Mouse (Mus musculus): Measurements from ENCODE around the gene Ndufaf8. TPM values are rescaled to one million over a fixed set of nuclear protein-coding genes. Genes with fewer than 3 reads are reported as not detected.

The Ndufaf8 gene
- polyA plus RNA-seq, 1 experiment from 2014 or later: 63.4 TPM

GRCm38 (mm10) chr11:120120642-120121420 lies 22.1 kb downstream of the Ndufaf8 start:
- Histone ChIP-seq H3K36me3 (replicated peaks; ENCODE audit: insufficient read depth, low read length) (peaks cover 70% of the 10 kb centered on the region), H3K27ac (ENCODE audit: low read depth) (no peak overlapping the region), H3K9me3 (ENCODE audit: low read length) (no peaks in the 10 kb centered on the region), H3K27me3 (ENCODE audit: insufficient read depth, low read length) (no peaks in the 10 kb centered on the region), H3K4me3 (ENCODE audit: low read depth, low read length) (no peak overlapping the region), H3K4me1 (ENCODE audit: insufficient read depth) (no peaks in the 10 kb centered on the region), H3K9ac (replicated peaks) (no peak overlapping the region), H3K4me2 (ENCODE audit: low read depth, low read length) (no peak overlapping the region)
- TF ChIP-seq CTCF (IDR thresholded peaks at IDR 0.05; ENCODE audit: low read depth) (peak; percentile 71), EP300 (IDR thresholded peaks at IDR 0.05; ENCODE audit: low read depth) (no peak)
- peak; percentile 67 for DNase-seq
- WGBS (ENCODE audit: insufficient replicate concordance): 83% methylated on average over 17 of the region's 17 CpGs
- ATAC-seq: no peak

- no peak overlapping the region for H3K9ac ChIP-seq (replicated peaks)
- H3K4me3 ChIP-seq (ENCODE audit: low read depth, low read length): no peak overlapping the region
- no peaks in the 10 kb centered on the region for H3K9me3 ChIP-seq (ENCODE audit: low read length)
- no peak for TF ChIP-seq EP300 (IDR thresholded peaks at IDR 0.05; ENCODE audit: low read depth)
- TF ChIP-seq CTCF (IDR thresholded peaks at IDR 0.05; ENCODE audit: low read depth): no peak
- ATAC-seq (no peak), DNase-seq (no peak)
- WGBS (ENCODE audit: insufficient replicate concordance): 90% methylated on average over 12 of the region's 12 CpGs
- no peak overlapping the region for H3K27ac ChIP-seq (ENCODE audit: low read depth)
- no peak overlapping the region for H3K4me2 ChIP-seq (ENCODE audit: low read depth, low read length)
- H3K27me3 ChIP-seq (ENCODE audit: insufficient read depth, low read length): no peaks in the 10 kb centered on the region
- H3K4me1 ChIP-seq (ENCODE audit: insufficient read depth): no peaks in the 10 kb centered on the region
- H3K36me3 ChIP-seq (replicated peaks; ENCODE audit: insufficient read depth, low read length): peaks cover 65% of the 10 kb centered on the region
These were observed 23.4 kb downstream of the Ndufaf8 start for GRCm38 (mm10) chr11:120122126-120122525.

DNA sequence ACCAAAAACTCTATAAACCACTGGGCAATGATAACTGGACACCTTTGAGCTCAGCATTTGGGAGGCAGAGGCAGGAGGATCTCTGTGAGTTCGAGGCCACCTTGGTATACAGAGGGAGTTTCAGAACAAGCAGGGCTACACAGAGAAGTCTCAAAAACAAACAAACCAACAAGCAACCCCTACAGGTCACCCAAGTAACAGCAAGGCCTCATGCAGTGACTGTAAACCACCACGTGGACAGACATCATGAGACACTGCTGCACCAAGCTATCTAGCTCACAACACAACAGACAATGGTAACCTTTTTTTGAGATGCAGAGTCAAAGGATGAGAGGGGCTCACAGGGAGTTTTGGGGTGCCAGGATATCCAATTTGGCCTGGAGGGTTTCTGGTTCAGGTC lies 28.1 kb downstream of the Ndufaf8 start:
- Histone ChIP-seq H3K27me3 (ENCODE audit: insufficient read depth, low read length) (no peaks in the 10 kb centered on the region), H3K4me3 (ENCODE audit: low read depth, low read length) (no peak overlapping the region), H3K36me3 (replicated peaks; ENCODE audit: insufficient read depth, low read length) (peaks cover 56% of the 10 kb centered on the region), H3K4me1 (ENCODE audit: insufficient read depth) (no peaks in the 10 kb centered on the region), H3K27ac (ENCODE audit: low read depth) (no peak overlapping the region), H3K9ac (replicated peaks) (no peak overlapping the region), H3K4me2 (ENCODE audit: low read depth, low read length) (no peak overlapping the region), H3K9me3 (ENCODE audit: low read length) (no peaks in the 10 kb centered on the region)
- TF ChIP-seq CTCF (IDR thresholded peaks at IDR 0.05; ENCODE audit: low read depth) (0 out of 2 replicates have a peak, but pooled peaks have one; percentile 11), EP300 (IDR thresholded peaks at IDR 0.05; ENCODE audit: low read depth) (no peak)
- DNase-seq (no peak), ATAC-seq (no peak)
- 77% methylated on average over 2 of the region's 2 CpGs for WGBS (ENCODE audit: insufficient replicate concordance)

DNA sequence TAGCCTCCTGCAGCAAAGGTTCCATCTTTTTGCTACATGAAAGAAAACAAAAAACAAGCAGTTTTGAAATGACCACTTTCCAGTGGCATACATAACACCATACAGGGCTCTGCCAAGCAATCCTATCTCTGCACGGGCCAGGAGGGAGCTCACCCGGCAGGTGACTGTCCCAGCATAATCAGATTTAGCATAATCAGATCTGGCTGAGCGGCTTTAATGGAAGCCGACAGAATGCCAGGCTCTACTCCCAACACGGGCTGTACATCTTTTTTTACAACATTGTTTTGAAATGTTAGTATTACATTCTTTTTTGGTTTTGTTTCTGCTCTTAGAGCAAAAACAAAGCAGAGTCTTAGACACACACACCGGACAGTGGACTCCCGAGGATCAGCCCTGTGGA lies 30.6 kb downstream of the Ndufaf8 start:
- WGBS (ENCODE audit: insufficient replicate concordance): 81% methylated on average over 7 of the region's 7 CpGs
- TF ChIP-seq CTCF (IDR thresholded peaks at IDR 0.05; ENCODE audit: low read depth) (no peak), EP300 (IDR thresholded peaks at IDR 0.05; ENCODE audit: low read depth) (no peak)
- Histone ChIP-seq H3K27ac (ENCODE audit: low read depth) (no peak overlapping the region), H3K9ac (replicated peaks) (no peak overlapping the region), H3K4me2 (ENCODE audit: low read depth, low read length) (no peak overlapping the region), H3K27me3 (ENCODE audit: insufficient read depth, low read length) (no peaks in the 10 kb centered on the region), H3K36me3 (replicated peaks; ENCODE audit: insufficient read depth, low read length) (peaks cover 56% of the 10 kb centered on the region), H3K4me1 (ENCODE audit: insufficient read depth) (no peaks in the 10 kb centered on the region), H3K4me3 (ENCODE audit: low read depth, low read length) (no peak overlapping the region), H3K9me3 (ENCODE audit: low read length) (no peaks in the 10 kb centered on the region)
- DNase-seq (no peak), ATAC-seq (no peak)

- DNase-seq: no peak
- H3K9me3 ChIP-seq (ENCODE audit: low read length): no peaks in the 10 kb centered on the region
- H3K36me3 ChIP-seq (replicated peaks; ENCODE audit: insufficient read depth, low read length): peaks cover 46% of the 10 kb centered on the region
- no peak overlapping the region for H3K4me3 ChIP-seq (ENCODE audit: low read depth, low read length)
- TF ChIP-seq CTCF (IDR thresholded peaks at IDR 0.05; ENCODE audit: low read depth) (no peak), EP300 (IDR thresholded peaks at IDR 0.05; ENCODE audit: low read depth) (no peak)
- H3K9ac ChIP-seq (replicated peaks): no peak overlapping the region
- no peaks in the 10 kb centered on the region for H3K27me3 ChIP-seq (ENCODE audit: insufficient read depth, low read length)
- ATAC-seq: no peak
- H3K27ac ChIP-seq (ENCODE audit: low read depth): no peak overlapping the region
- H3K4me2 ChIP-seq (ENCODE audit: low read depth, low read length): no peak overlapping the region
- 91% methylated on average over 5 of the region's 5 CpGs for WGBS (ENCODE audit: insufficient replicate concordance)
- H3K4me1 ChIP-seq (ENCODE audit: insufficient read depth): peaks cover 35% of the 10 kb centered on the region
These were observed 35.4 kb downstream of the Ndufaf8 start for GRCm38 (mm10) chr11:120134148-120134547.

DNA sequence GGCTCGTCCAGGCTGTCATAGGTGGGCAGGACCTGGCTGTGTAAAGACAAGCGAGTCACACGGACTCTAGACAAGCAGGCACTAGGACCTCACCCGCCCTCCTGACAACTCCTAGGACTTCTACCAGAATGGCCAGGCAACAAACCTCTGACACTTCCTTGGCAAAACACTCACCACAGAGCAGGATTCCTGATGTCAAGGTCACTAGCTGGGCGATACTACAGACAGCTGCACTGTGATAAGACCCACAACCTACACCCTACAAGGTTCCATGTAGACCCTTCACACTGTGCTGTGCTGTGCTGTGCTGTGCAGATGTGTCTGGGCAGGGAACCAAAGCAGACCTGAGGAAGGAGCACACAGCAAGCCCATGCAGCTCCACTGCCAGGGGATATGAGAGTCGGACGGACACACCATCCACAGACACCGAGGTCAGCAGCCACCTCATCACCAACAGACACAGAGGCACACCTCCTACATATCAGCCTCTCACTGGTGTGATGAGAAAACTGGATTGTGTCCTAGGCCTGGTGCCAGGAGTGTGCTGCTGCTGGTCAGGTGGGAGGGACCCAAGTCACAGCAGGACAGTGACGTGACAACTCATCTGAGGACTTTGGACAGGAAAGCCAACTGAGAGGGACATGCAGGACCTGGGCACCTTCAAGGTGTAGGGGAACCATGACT lies 36.3 kb downstream of the Ndufaf8 start:
- TF ChIP-seq CTCF (IDR thresholded peaks at IDR 0.05; ENCODE audit: low read depth) (no peak), EP300 (IDR thresholded peaks at IDR 0.05; ENCODE audit: low read depth) (no peak)
- no peak overlapping the region for H3K9ac ChIP-seq (replicated peaks)

More for the DNA sequence above, 36.3 kb downstream of the Ndufaf8 start:
- Histone ChIP-seq H3K4me1 (ENCODE audit: insufficient read depth) (peaks cover 35% of the 10 kb centered on the region), H3K27me3 (ENCODE audit: insufficient read depth, low read length) (no peaks in the 10 kb centered on the region), H3K36me3 (replicated peaks; ENCODE audit: insufficient read depth, low read length) (peaks cover 40% of the 10 kb centered on the region), H3K4me2 (ENCODE audit: low read depth, low read length) (no peak overlapping the region), H3K4me3 (ENCODE audit: low read depth, low read length) (no peak overlapping the region), H3K9me3 (ENCODE audit: low read length) (no peaks in the 10 kb centered on the region), H3K27ac (ENCODE audit: low read depth) (peak overlapping the region; percentile 72)
- ATAC-seq (peak; percentile 85), DNase-seq (peak; percentile 75)
- WGBS (ENCODE audit: insufficient replicate concordance): 60% methylated on average over 9 of the region's 9 CpGs
